ENCODE assay signal across 18 mouse cellular contexts in the genomic region with DNA sequence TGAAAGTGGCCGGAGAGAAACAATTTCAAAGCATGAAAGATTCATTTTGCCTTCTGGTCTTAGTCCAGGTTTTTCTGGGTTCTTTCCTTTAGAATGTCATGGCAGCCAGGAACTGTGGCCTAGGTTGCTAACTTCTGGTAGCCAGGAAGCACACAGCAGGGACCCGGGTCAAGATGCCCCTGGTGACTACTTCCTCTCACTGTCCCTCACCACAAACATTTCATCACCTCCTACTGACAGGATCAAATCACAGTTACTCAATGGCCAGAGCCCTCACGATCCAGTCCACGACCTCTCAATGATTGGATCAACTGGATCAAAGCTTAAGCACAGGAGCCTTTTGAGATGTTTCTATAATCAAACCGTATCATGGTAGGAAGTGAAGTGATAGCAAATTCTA.
"Had no signal": no experiment of that assay in that cellular context is flagged by ENCODE, and none has a peak within 500 bp of the region (broad histone marks: within the 10 kb centered on the region; RNA-seq: fewer than 3 reads in every experiment).

No protein-coding gene starts in this region.

- ATAC-seq: inflammation-experienced regulatory T-cells, adult 6 months; intestine, postnatal 0 days; midbrain, embryonic 15.5 days had no signal

- H3K27ac ChIP-seq: limb, embryonic 12.5 days; liver, embryonic 13.5 days; midbrain, embryonic 15.5 days; neural tube, embryonic 13.5 days; stomach, postnatal 0 days had no signal

- H3K9me3 ChIP-seq: limb, embryonic 12.5 days; liver, embryonic 13.5 days; megakaryocyte, embryonic 14.5 days; midbrain, embryonic 15.5 days; neural tube, embryonic 13.5 days had no signal

- DNase-seq: kidney, adult 8-10 months; kidney, postnatal 25 days; layer of hippocampus, postnatal 36 days; liver; liver, embryonic 13.5 days; lung, embryonic 14.5 days; right cerebral cortex, adult 18-20 months; right cerebral cortex, postnatal 25 days; thymus, adult 18-20 months; thymus, postnatal 14 days had no signal

- H3K4me3 ChIP-seq: limb, embryonic 12.5 days; liver, embryonic 13.5 days; megakaryocyte, embryonic 14.5 days; midbrain, embryonic 15.5 days; neural tube, embryonic 13.5 days had no signal

- H3K36me3 ChIP-seq: limb, embryonic 12.5 days; midbrain, embryonic 15.5 days had no signal

- H3K9ac ChIP-seq: limb, embryonic 12.5 days; liver, embryonic 13.5 days; lung, embryonic 14.5 days; midbrain, embryonic 15.5 days; neural tube, embryonic 13.5 days had no signal

- H3K4me1 ChIP-seq: limb, embryonic 12.5 days; liver, embryonic 13.5 days; megakaryocyte, embryonic 14.5 days; midbrain, embryonic 15.5 days; neural tube, embryonic 13.5 days had no signal

- H3K27me3 ChIP-seq: limb, embryonic 12.5 days; liver, embryonic 13.5 days; megakaryocyte, embryonic 14.5 days; midbrain, embryonic 15.5 days; neural tube, embryonic 13.5 days had no signal

- H3K4me2 ChIP-seq: limb, embryonic 12.5 days; liver, embryonic 13.5 days; lung, embryonic 14.5 days; midbrain, embryonic 11.5 days; midbrain, embryonic 15.5 days; neural tube, embryonic 13.5 days had no signal
